Mouse (Mus musculus) olfactory bulb, adult 2 months (tissue): Measurements from ENCODE around the gene Lmnb2. TPM values are rescaled to one million over a fixed set of nuclear protein-coding genes. Genes with fewer than 3 reads are reported as not detected.

Experiments used
- H3K27ac ChIP-seq: fragments of 200-500 bp; 2 replicates; pipeline ENCODE4 v1.5.1; 2012; ENCODE audit warnings: low read depth, low read length; ENCODE audit not compliant: insufficient read depth
- H3K4me1 ChIP-seq: fragments of 200-500 bp; 2 replicates; pipeline ENCODE4 v1.6.1; 2012; ENCODE audit warnings: low read length; ENCODE audit not compliant: control insufficient read depth, insufficient read depth
- H3K4me3 ChIP-seq: fragments of 200-500 bp; 2 replicates; pipeline ENCODE4 v1.5.1; 2012; ENCODE audit warnings: mild to moderate bottlenecking, low read depth, low read length, moderate library complexity; ENCODE audit not compliant: insufficient read depth
- CTCF ChIP-seq: fragments of 200-500 bp; IDR thresholded peaks from 2 replicates; pipeline ENCODE4 v1.5.1; 2012; ENCODE audit warnings: low read depth, mild to moderate bottlenecking, low read length, moderate library complexity; ENCODE audit not compliant: insufficient read depth
- POLR2A ChIP-seq: fragments of 200-500 bp; IDR thresholded peaks from 2 replicates; pipeline ENCODE4 v1.6.1; 2012; ENCODE audit warnings: mild to moderate bottlenecking, low read depth, low read length, moderate library complexity; ENCODE audit not compliant: insufficient read depth
- WGBS: fragments of 180-500 bp; shearing (Covaris S2); methylation state at CpG from one replicate; pipeline ENCODE4 v1.1.7; 2018; 5-methylcytosine and 5-hydroxymethylcytosine counted together
- polyA plus RNA-seq: library from polyadenylated mRNA; stranded (reverse); fragments of >200 nt; gene quantifications from 2 replicates; pipeline ENCODE4 v1.2.4, GENCODE M21; 2012; ENCODE audit warnings: low replicate concordance; ENCODE audit not compliant: missing spikeins, insufficient read depth, insufficient read length

The Lmnb2 gene
- polyA plus RNA-seq, 1 experiment, result not detected

- H3K27ac ChIP-seq, result 0 out of 2 replicates have a peak overlapping the region, but pooled peaks have one; percentile 2
- peak overlapping the region; percentile 20 for H3K4me3 ChIP-seq
- TF ChIP-seq CTCF, result no peak
- TF ChIP-seq POLR2A, result 0 out of 2 replicates have a peak, but pooled peaks have one; percentile 4
- WGBS, result 17% methylated on average over 15 of the region's 15 CpGs
- H3K4me1 ChIP-seq, result peaks cover 45% of the 10 kb centered on the region
Observed at GRCm38 (mm10) chr10:80938831-80939550, 20.9 kb upstream of the Lmnb2 start.

DNA sequence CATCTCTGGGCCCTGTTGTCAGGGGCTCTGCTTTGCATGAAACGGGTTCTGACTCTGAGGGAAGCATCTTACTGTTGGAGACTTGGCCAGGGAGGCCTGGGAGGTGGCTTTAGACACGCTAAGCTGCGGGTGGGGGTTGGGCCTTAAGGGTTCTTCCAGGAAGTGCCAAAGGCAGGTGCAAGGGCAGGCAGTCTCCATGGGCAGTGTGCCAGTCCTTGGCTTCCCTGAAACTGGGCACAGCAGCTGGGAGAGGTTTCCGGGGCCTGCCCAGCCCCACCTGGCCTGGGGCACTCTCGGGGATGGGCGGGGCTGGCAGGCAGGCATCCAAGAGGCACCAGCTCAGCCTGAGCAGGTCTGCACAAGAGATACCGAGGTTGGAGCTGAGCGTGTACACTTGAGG lies 19.6 kb upstream of the Lmnb2 start:
- no peak overlapping the region for H3K27ac ChIP-seq
- no peak overlapping the region for H3K4me3 ChIP-seq
- peaks cover 56% of the 10 kb centered on the region for H3K4me1 ChIP-seq
- WGBS, result 44% methylated on average over 8 of the region's 8 CpGs
- TF ChIP-seq CTCF (no peak), POLR2A (no peak)

DNA sequence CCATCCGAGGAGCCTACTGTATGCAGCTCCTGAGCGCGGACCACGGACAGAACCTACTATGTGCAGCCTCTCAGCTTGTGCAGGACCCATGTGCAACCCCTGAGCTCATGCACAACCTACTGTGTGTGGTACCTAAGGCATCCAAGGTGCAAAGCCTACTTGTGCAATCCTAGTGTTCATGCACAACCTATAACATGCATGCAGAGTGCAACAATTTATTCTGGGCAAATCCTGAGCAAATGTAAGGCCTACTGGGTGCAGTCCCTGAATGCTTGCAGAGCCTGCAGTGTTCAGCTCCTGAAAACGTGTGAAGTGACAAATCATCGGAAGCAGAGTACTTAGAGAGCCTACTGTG lies 18.7 kb upstream of the Lmnb2 start:
- Histone ChIP-seq H3K4me1 (peaks cover 65% of the 10 kb centered on the region), H3K4me3 (no peak overlapping the region), H3K27ac (no peak overlapping the region)
- 29% methylated on average over 6 of the region's 6 CpGs for WGBS
- no peak for TF ChIP-seq POLR2A
- no peak for TF ChIP-seq CTCF

- no peak overlapping the region for H3K27ac ChIP-seq
- H3K4me3 ChIP-seq, result no peak overlapping the region
- 6% methylated on average over 37 of the region's 37 CpGs for WGBS
- TF ChIP-seq CTCF (no peak), POLR2A (no peak)
- H3K4me1 ChIP-seq, result peaks cover 67% of the 10 kb centered on the region
Observed at GRCm38 (mm10) chr10:80936135-80936809, 18.2 kb upstream of the Lmnb2 start.

DNA sequence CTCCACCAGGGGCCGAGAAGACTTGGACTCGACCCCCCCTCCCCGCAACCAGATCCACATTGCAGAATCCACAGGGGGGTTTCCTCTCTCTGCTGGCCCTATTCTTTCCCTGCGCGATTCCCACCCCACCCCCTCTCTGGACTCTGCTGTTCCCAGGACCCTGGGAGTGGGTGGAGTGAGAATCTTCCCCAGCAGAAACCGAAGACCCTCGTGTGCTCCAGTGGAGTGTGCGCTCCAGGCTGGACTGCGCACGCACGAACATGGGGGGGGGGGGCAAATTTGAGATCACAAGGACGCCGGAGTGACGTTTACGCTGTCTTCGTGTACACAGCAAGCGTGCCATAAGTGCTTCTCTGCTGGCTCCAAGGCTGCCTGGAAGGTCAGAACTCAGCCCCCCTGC lies 17.7 kb upstream of the Lmnb2 start:
- H3K4me1 ChIP-seq, result peaks cover 67% of the 10 kb centered on the region
- TF ChIP-seq POLR2A (no peak), CTCF (no peak)
- H3K4me3 ChIP-seq, result no peak overlapping the region
- WGBS, result 6% methylated on average over 17 of the region's 17 CpGs
- H3K27ac ChIP-seq, result no peak overlapping the region

- Histone ChIP-seq H3K4me1 (peaks cover 67% of the 10 kb centered on the region), H3K27ac (no peak overlapping the region), H3K4me3 (no peak overlapping the region)
- 54% methylated on average over 3 of the region's 3 CpGs for WGBS
- TF ChIP-seq POLR2A (no peak), CTCF (no peak)
Observed at GRCm38 (mm10) chr10:80935241-80935640, 17.2 kb upstream of the Lmnb2 start.

- Histone ChIP-seq H3K4me3 (no peak overlapping the region), H3K27ac (no peak overlapping the region), H3K4me1 (peaks cover 62% of the 10 kb centered on the region)
- no peak for TF ChIP-seq CTCF
- no peak for TF ChIP-seq POLR2A
- whole genome bisulfite sequencing, result 61% methylated on average over 14 of the region's 14 CpGs
Observed at GRCm38 (mm10) chr10:80934136-80934985, 16.3 kb upstream of the Lmnb2 start.

- no peak overlapping the region for H3K27ac ChIP-seq
- peaks cover 62% of the 10 kb centered on the region for H3K4me1 ChIP-seq
- 7% methylated on average over 21 of the region's 21 CpGs for WGBS
- H3K4me3 ChIP-seq, result no peak overlapping the region
- TF ChIP-seq CTCF, result no peak
Observed at GRCm38 (mm10) chr10:80933421-80933979, 15.5 kb upstream of the Lmnb2 start.
